Mouse (Mus musculus): Measurements from ENCODE around the gene Mctp1.
"Not testable (repeated sequence)": the region's sequence is repeated elsewhere in the genome, so short reads cannot be mapped to it uniquely, and the experiment has no call there.

Gene Mctp1

GRCm38 (mm10) chr13:76482998-76483397, 98.7 kb downstream of the Mctp1 start:
- DNase-seq (ENCODE audit: low read depth) = no peak

GRCm38 (mm10) chr13:76484086-76484709, 99.9 kb downstream of the Mctp1 start:
- no peak for DNase-seq (ENCODE audit: low read depth)

- DNase-seq (ENCODE audit: low read depth) = no peak
Measured at GRCm38 (mm10) chr13:76515896-76516295, 131.6 kb downstream of the Mctp1 start.

- DNase-seq (ENCODE audit: low read depth) = no peak
Measured at GRCm38 (mm10) chr13:76523170-76523569, 138.8 kb downstream of the Mctp1 start.

GRCm38 (mm10) chr13:76527326-76527725, 143.0 kb downstream of the Mctp1 start:
- DNase-seq (ENCODE audit: low read depth) = no peak

GRCm38 (mm10) chr13:76527751-76528150, 143.4 kb downstream of the Mctp1 start:
- DNase-seq (ENCODE audit: low read depth) = no peak

- DNase-seq (ENCODE audit: low read depth) = no peak
Measured at GRCm38 (mm10) chr13:76529915-76530314, 145.6 kb downstream of the Mctp1 start.

GRCm38 (mm10) chr13:76530867-76531504, 146.7 kb downstream of the Mctp1 start:
- DNase-seq (ENCODE audit: low read depth) = no peak

GRCm38 (mm10) chr13:76547854-76548253, 163.5 kb downstream of the Mctp1 start:
- no peak for DNase-seq (ENCODE audit: low read depth)

- DNase-seq (ENCODE audit: low read depth) = no peak
Measured at GRCm38 (mm10) chr13:76560918-76561317, 176.6 kb downstream of the Mctp1 start.

GRCm38 (mm10) chr13:76561594-76561993, 177.3 kb downstream of the Mctp1 start:
- DNase-seq (ENCODE audit: low read depth) = no peak

- DNase-seq (ENCODE audit: low read depth) = no peak
Measured at GRCm38 (mm10) chr13:76564061-76564460, 179.7 kb downstream of the Mctp1 start.

GRCm38 (mm10) chr13:76566024-76566423, 181.7 kb downstream of the Mctp1 start:
- no peak for DNase-seq (ENCODE audit: low read depth)

- DNase-seq (ENCODE audit: low read depth) = no peak
Measured at GRCm38 (mm10) chr13:76567448-76567847, 183.1 kb downstream of the Mctp1 start.

- no peak for DNase-seq (ENCODE audit: low read depth)
Measured at GRCm38 (mm10) chr13:76568569-76569211, 184.4 kb downstream of the Mctp1 start.

GRCm38 (mm10) chr13:76579414-76579813, 195.1 kb downstream of the Mctp1 start:
- DNase-seq (ENCODE audit: low read depth) = no peak

GRCm38 (mm10) chr13:76585447-76585846, 201.1 kb downstream of the Mctp1 start:
- DNase-seq (ENCODE audit: low read depth) = no peak

- not testable (repeated sequence) for DNase-seq (ENCODE audit: low read depth)
Measured at GRCm38 (mm10) chr13:76590709-76591108, 206.4 kb downstream of the Mctp1 start.

- DNase-seq (ENCODE audit: low read depth) = no peak
Measured at GRCm38 (mm10) chr13:76591189-76591588, 206.9 kb downstream of the Mctp1 start.

- DNase-seq (ENCODE audit: low read depth) = no peak
Measured at GRCm38 (mm10) chr13:76591692-76592091, 207.4 kb downstream of the Mctp1 start.

- DNase-seq (ENCODE audit: low read depth) = no peak
Measured at GRCm38 (mm10) chr13:76592908-76593307, 208.6 kb downstream of the Mctp1 start.

GRCm38 (mm10) chr13:76597005-76597404, 212.7 kb downstream of the Mctp1 start:
- DNase-seq (ENCODE audit: low read depth) = no peak

- no peak for DNase-seq (ENCODE audit: low read depth)
Measured at GRCm38 (mm10) chr13:76609425-76609824, 225.1 kb downstream of the Mctp1 start.
